Mouse (Mus musculus) mature B cell (primary cell): Measurements from ENCODE around the gene Doxl2.

Experiments
- in situ Hi-C: fragments of 300-500 bp; cut with MboI; formaldehyde crosslinking; loops from 2 replicates; pipeline ENCODE4 v1.14.3; 2019

Doxl2 gene

GRCm38 (mm10) chr6:49009665-49010064 lies 34.9 kb downstream of the Doxl2 start:
- in situ Hi-C loops, result no loop called here

GRCm38 (mm10) chr6:49011191-49011590 lies 36.4 kb downstream of the Doxl2 start:
- in situ Hi-C loops, result no loop called here

- in situ Hi-C loops, result no loop called here
These were observed 38.3 kb downstream of the Doxl2 start for GRCm38 (mm10) chr6:49013023-49013422.

GRCm38 (mm10) chr6:49013458-49013857 lies 38.7 kb downstream of the Doxl2 start:
- in situ Hi-C loops, result no loop called here

GRCm38 (mm10) chr6:49017150-49017549 lies 42.4 kb downstream of the Doxl2 start:
- in situ Hi-C loops, result no loop called here

- in situ Hi-C loops, result no loop called here
These were observed 44.6 kb downstream of the Doxl2 start for GRCm38 (mm10) chr6:49019341-49019740.

GRCm38 (mm10) chr6:49021141-49022012 lies 46.6 kb downstream of the Doxl2 start:
- in situ Hi-C loops, result no loop called here

GRCm38 (mm10) chr6:49022384-49022783 lies 47.6 kb downstream of the Doxl2 start:
- in situ Hi-C loops, result no loop called here

GRCm38 (mm10) chr6:49023315-49023714 lies 48.6 kb downstream of the Doxl2 start:
- in situ Hi-C loops, result no loop called here

GRCm38 (mm10) chr6:49025290-49025689 lies 50.5 kb downstream of the Doxl2 start:
- in situ Hi-C loops, result no loop called here

- in situ Hi-C loops, result no loop called here
These were observed 51.7 kb downstream of the Doxl2 start for GRCm38 (mm10) chr6:49026496-49026895.

- in situ Hi-C loops, result no loop called here
These were observed 53.3 kb downstream of the Doxl2 start for GRCm38 (mm10) chr6:49028019-49028418.
